Mouse (Mus musculus): ENCODE measurements at regions not wholly inside any gene's neighbourhood (a gene's known extent, or its start where the extent isn't known, plus 50 kb on each side); places are given as distances from the start of the nearest gene placed in this dataset.

GRCm38 (mm10) chr15:49347029-49347428 lies 4537.7 kb upstream of the Gm7489 start:
- TF ChIP-seq CTCF (IDR thresholded peaks at IDR 0.05; ENCODE audit: low read depth) (no peak), EP300 (IDR thresholded peaks at IDR 0.05; ENCODE audit: low read depth) (no peak)
